10 mouse cellular contexts compared by ENCODE assay signal in the genomic region with DNA sequence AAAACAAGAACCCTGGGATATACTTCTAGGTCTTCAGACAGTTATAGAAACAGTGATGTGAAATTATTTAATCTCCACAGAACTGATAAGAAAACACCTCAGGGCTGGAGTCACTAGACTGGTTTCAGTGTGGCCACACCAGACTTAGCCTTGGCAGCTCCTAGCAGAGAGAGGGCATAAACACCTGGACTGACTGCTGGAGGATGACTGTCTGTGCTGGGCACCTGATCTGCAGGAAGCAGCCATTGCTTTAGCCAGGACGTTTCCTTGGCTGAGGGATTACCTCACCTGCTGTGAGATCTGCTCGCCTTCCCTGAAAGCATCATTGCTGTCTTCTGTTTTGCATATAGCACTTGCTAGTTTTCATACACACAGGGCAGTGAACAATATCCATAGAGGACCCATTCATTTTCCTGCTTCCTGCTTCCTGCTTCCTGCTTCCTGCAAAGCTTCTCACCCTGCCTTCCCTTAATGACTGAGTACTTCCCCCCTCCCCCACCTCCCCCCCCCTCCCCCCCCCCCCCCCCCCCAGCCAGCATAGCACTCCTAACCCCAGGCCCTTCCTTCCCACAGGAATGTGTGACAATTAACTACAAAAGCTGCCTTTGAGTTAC.
DNase-seq lines count a peak whose midpoint lies in the region; ATAC-seq and TF ChIP-seq lines count a peak whose summit lies in the region.
"Had no signal": no experiment of that assay in that cellular context is flagged by ENCODE, and none has a peak within 500 bp of the region (broad histone marks: within the 10 kb centered on the region; RNA-seq: fewer than 3 reads in every experiment).

No protein-coding gene starts in this region.

- intact Hi-C loops in heart, postnatal 14 days (cut with DNase I): no loop called here

- no peak overlapping the region for H3K4me3 ChIP-seq in heart, embryonic 11.5 days (ENCODE audit: low read depth, low read length)
- H3K4me3 ChIP-seq in liver, embryonic 11.5 days (ENCODE audit: low read depth, low read length): no peak overlapping the region
- no peak overlapping the region for H3K4me3 ChIP-seq in embryonic facial prominence, embryonic 14.5 days (ENCODE audit: low read depth, low read length)
- H3K4me3 ChIP-seq in myocyte: no peak overlapping the region
- H3K4me3 ChIP-seq: liver, embryonic 15.5 days had no signal

- H3K79me2 ChIP-seq in myocyte (ENCODE audit: control insufficient read depth, insufficient read depth): peaks cover 20% of the 10 kb centered on the region

- H3K4me2 ChIP-seq in heart, embryonic 11.5 days: no peak overlapping the region
- H3K4me2 ChIP-seq in liver, embryonic 11.5 days: no peak overlapping the region
- H3K4me2 ChIP-seq in embryonic facial prominence, embryonic 14.5 days (ENCODE audit: low read depth, low read length): no peak overlapping the region
- H3K4me2 ChIP-seq in myocyte (ENCODE audit: low read depth): peak overlapping the region; percentile 7
- H3K4me2 ChIP-seq: liver, embryonic 15.5 days had no signal

- no peak overlapping the region for H3K9ac ChIP-seq in heart, embryonic 11.5 days (ENCODE audit: low read depth, low read length)
- no peak overlapping the region for H3K9ac ChIP-seq in liver, embryonic 11.5 days (ENCODE audit: low read depth, low read length)
- no peak overlapping the region for H3K9ac ChIP-seq in embryonic facial prominence, embryonic 14.5 days (ENCODE audit: low read depth, low read length)
- H3K9ac ChIP-seq: liver, embryonic 15.5 days had no signal

- peaks cover 31% of the 10 kb centered on the region for H3K4me1 ChIP-seq in heart, embryonic 11.5 days (ENCODE audit: control insufficient read depth, insufficient read depth, low read length)
- H3K4me1 ChIP-seq in liver, embryonic 11.5 days (replicated peaks; ENCODE audit: control insufficient read depth, insufficient read depth, low read length): peaks cover 4% of the 10 kb centered on the region
- peaks cover 32% of the 10 kb centered on the region for H3K4me1 ChIP-seq in embryonic facial prominence, embryonic 14.5 days (ENCODE audit: control insufficient read depth, insufficient read depth, low read length)

- WGBS in heart, embryonic 11.5 days (ENCODE audit: insufficient replicate concordance): 26% methylated on average over 2 of the region's 2 CpGs
- WGBS in liver, embryonic 11.5 days: 60% methylated on average over 2 of the region's 2 CpGs
- 33% methylated on average over 2 of the region's 2 CpGs for WGBS in embryonic facial prominence, embryonic 14.5 days

- no peak overlapping the region for H3ac ChIP-seq in myocyte (ENCODE audit: control insufficient read depth, insufficient read length)

- peak overlapping the region; percentile 48 for H3K27ac ChIP-seq in heart, embryonic 11.5 days (ENCODE audit: low read depth, low read length)
- H3K27ac ChIP-seq in liver, embryonic 11.5 days (ENCODE audit: low read depth, low read length): 0 out of 2 replicates have a peak overlapping the region, but pooled peaks have one; percentile 13
- peak overlapping the region; percentile 63 for H3K27ac ChIP-seq in embryonic facial prominence, embryonic 14.5 days (replicated peaks; ENCODE audit: low read depth, low read length)
- H3K27ac ChIP-seq: liver, embryonic 15.5 days had no signal

- DNase-seq in heart, postnatal 14 days: no peak
- no peak for DNase-seq in liver, embryonic 11.5 days (ENCODE audit: low spot score)
- no peak for DNase-seq in liver
- DNase-seq in embryonic facial prominence, embryonic 14.5 days (ENCODE audit: low spot score): no peak
- no peak for DNase-seq in embryo, embryonic 10 days (ENCODE audit: low spot score)
- no peak for DNase-seq in urinary bladder, postnatal 10 days (ENCODE audit: low spot score)

- ATAC-seq in heart, embryonic 11.5 days (replicated peaks; ENCODE audit: insufficient number of reproducible peaks, low FRiP score, low TSS enrichment): no peak; the same call in 1 of the 2 replicates
- 0 out of 2 replicates have a peak, but pooled peaks have one; percentile 29 for ATAC-seq in liver, embryonic 11.5 days (replicated peaks; ENCODE audit: low FRiP score)
- ATAC-seq in embryonic facial prominence, embryonic 14.5 days (ENCODE audit: low read depth): no peak
- ATAC-seq: forebrain, embryonic 14.5 days had no signal

- no peaks in the 10 kb centered on the region for H3K9me3 ChIP-seq in heart, embryonic 11.5 days (replicated peaks; ENCODE audit: control insufficient read depth, low read length)
- no peaks in the 10 kb centered on the region for H3K9me3 ChIP-seq in liver, embryonic 11.5 days (ENCODE audit: control insufficient read depth, low read length)
- H3K9me3 ChIP-seq in embryonic facial prominence, embryonic 14.5 days (ENCODE audit: control insufficient read depth, low read length): no peaks in the 10 kb centered on the region
- H3K9me3 ChIP-seq: liver, embryonic 15.5 days had no signal

- TF ChIP-seq POLR2A in myocyte (IDR thresholded peaks at IDR 0.05; ENCODE audit: insufficient read length, low read depth): no peak

- H3K36me3 ChIP-seq in heart, embryonic 11.5 days (ENCODE audit: control insufficient read depth, insufficient read depth, low read length): no peaks in the 10 kb centered on the region
- no peaks in the 10 kb centered on the region for H3K36me3 ChIP-seq in liver, embryonic 11.5 days (ENCODE audit: control insufficient read depth, insufficient read depth, low read length)
- H3K36me3 ChIP-seq in embryonic facial prominence, embryonic 14.5 days (ENCODE audit: control insufficient read depth, insufficient read depth, low read length): no peaks in the 10 kb centered on the region
- no peaks in the 10 kb centered on the region for H3K36me3 ChIP-seq in myocyte (ENCODE audit: control insufficient read depth, insufficient read depth)
- H3K36me3 ChIP-seq: liver, embryonic 15.5 days had no signal

- H3K27me3 ChIP-seq in heart, embryonic 11.5 days (ENCODE audit: control insufficient read depth, insufficient read depth, low read length): no peaks in the 10 kb centered on the region
- no peaks in the 10 kb centered on the region for H3K27me3 ChIP-seq in liver, embryonic 11.5 days (replicated peaks; ENCODE audit: control insufficient read depth, insufficient read depth, low read length)
- no peaks in the 10 kb centered on the region for H3K27me3 ChIP-seq in embryonic facial prominence, embryonic 14.5 days (replicated peaks; ENCODE audit: control insufficient read depth, insufficient read depth, low read length)
- H3K27me3 ChIP-seq in myocyte (ENCODE audit: control insufficient read depth, insufficient read depth, insufficient read length): no peaks in the 10 kb centered on the region
- H3K27me3 ChIP-seq: liver, embryonic 15.5 days had no signal

TF ChIP-seq in myocyte, 11 proteins besides CTCF, POLR2A, EP300 and RAD21:
- TF ChIP-seq MYOG (IDR thresholded peaks at IDR 0.05; ENCODE audit: control insufficient read depth in 1 of 3, insufficient read depth in 1 of 3, insufficient read length in 2 of 3, low read depth in 2 of 3): no peak
- TF ChIP-seq TCF3 (IDR thresholded peaks at IDR 0.05; ENCODE audit: insufficient read length, low read depth): no peak
- TF ChIP-seq SRF (IDR thresholded peaks at IDR 0.05; ENCODE audit: control insufficient read depth, insufficient read length, low read depth): no peak
- no peak for TF ChIP-seq CEBPB (IDR thresholded peaks at IDR 0.05; ENCODE audit: insufficient read depth, poor library complexity, severe bottlenecking)
- TF ChIP-seq E2F4 (IDR thresholded peaks at IDR 0.05; ENCODE audit: insufficient read depth): no peak
- no peak for TF ChIP-seq USF1 (IDR thresholded peaks at IDR 0.05; ENCODE audit: low read depth)
- no peak for TF ChIP-seq MYOD1 (IDR thresholded peaks at IDR 0.05; ENCODE audit: control insufficient read depth in 1 of 3, insufficient read length in 2 of 3, low read depth in 2 of 3)

Comparison
In these comparisons a context has a peak if more than half of its experiments do, and no peak if none do; other contexts are left out.
1. H3K27ac ChIP-seq: peak in every context shown above with its lines; median percentile 63 in embryonic facial prominence, embryonic 14.5 days; 48 in heart, embryonic 11.5 days; 13 in liver, embryonic 11.5 days.